9 mouse cellular contexts compared by ENCODE assay signal in the genomic region with DNA sequence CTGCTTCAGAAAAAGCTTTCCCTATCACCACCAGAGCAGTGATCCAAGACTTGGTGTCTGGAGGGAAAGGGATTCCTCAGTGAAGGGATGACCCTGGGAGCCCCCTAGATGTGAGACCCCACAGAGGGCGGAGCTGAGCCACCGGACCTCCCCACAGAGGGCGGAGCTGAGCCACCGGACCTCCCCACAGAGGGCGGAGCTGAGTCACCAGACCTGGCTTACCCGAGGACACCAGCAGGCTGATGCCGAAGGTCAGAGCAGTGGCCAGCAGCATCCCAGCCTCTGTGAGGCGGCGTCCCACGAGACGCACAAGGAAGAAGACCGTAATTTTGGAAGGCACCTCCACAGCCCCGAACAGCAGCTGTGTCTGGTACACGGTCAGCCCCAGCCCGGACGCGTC. TPM values are rescaled to one million over a fixed set of nuclear protein-coding genes. Genes with fewer than 3 reads are reported as not detected.
DNase-seq lines count a peak whose midpoint lies in the region; ATAC-seq and TF ChIP-seq lines count a peak whose summit lies in the region.
"Had no signal": no experiment of that assay in that cellular context is flagged by ENCODE, and none has a peak within 500 bp of the region (broad histone marks: within the 10 kb centered on the region; RNA-seq: fewer than 3 reads in every experiment).

No protein-coding gene starts in this region.

- no peak overlapping the region for H3K4me2 ChIP-seq in lung, postnatal 0 days (replicated peaks; ENCODE audit: low read depth, low read length)
- H3K4me2 ChIP-seq in forebrain, embryonic 14.5 days (ENCODE audit: low read length): peak overlapping the region; percentile 36
- H3K4me2 ChIP-seq in kidney, postnatal 0 days (ENCODE audit: low read length): peak overlapping the region; percentile 46
- H3K4me2 ChIP-seq in midbrain, embryonic 16.5 days (ENCODE audit: low read length): peak overlapping the region; percentile 38

- peak; percentile 65 for ATAC-seq in lung, postnatal 0 days
- ATAC-seq in forebrain, embryonic 14.5 days: no peak
- peak; percentile 50; the same call in 1 of the 2 replicates for ATAC-seq in kidney, postnatal 0 days (replicated peaks; ENCODE audit: low FRiP score, low read depth)
- ATAC-seq in midbrain, embryonic 16.5 days: no peak

- 7% methylated on average over 17 of the region's 17 CpGs for WGBS in lung, postnatal 0 days
- 2% methylated on average over 17 of the region's 17 CpGs for WGBS in forebrain, embryonic 14.5 days
- WGBS in kidney, postnatal 0 days: 3% methylated on average over 17 of the region's 17 CpGs
- 2% methylated on average over 17 of the region's 17 CpGs for WGBS in midbrain, embryonic 16.5 days

- TF ChIP-seq EP300 in lung, postnatal 0 days (IDR thresholded peaks at IDR 0.05): no peak

- no peak for TF ChIP-seq CTCF in lung, postnatal 0 days (IDR thresholded peaks at IDR 0.05)
- peak; percentile 28 for TF ChIP-seq CTCF in kidney, postnatal 0 days (IDR thresholded peaks at IDR 0.05; ENCODE audit: low read depth)

- H3K27me3 ChIP-seq in lung, postnatal 0 days (replicated peaks; ENCODE audit: insufficient read depth, low read length): no peaks in the 10 kb centered on the region
- H3K27me3 ChIP-seq in forebrain, embryonic 14.5 days (replicated peaks; ENCODE audit: control insufficient read depth, insufficient read depth, low read length): no peaks in the 10 kb centered on the region
- no peaks in the 10 kb centered on the region for H3K27me3 ChIP-seq in kidney, postnatal 0 days (ENCODE audit: insufficient read depth, low read length)
- 0 out of 2 replicates have a peak, but pooled peaks cover 2% of the 10 kb centered on the region for H3K27me3 ChIP-seq in midbrain, embryonic 16.5 days (ENCODE audit: control insufficient read depth, insufficient read depth, low read depth, low read length)

- no peak overlapping the region for H3K4me3 ChIP-seq in lung, postnatal 0 days (ENCODE audit: low read depth, low read length)
- no peak overlapping the region; the same call in 1 of the 2 replicates for H3K4me3 ChIP-seq in forebrain, embryonic 14.5 days (ENCODE audit: low read depth, low read length)
- H3K4me3 ChIP-seq in kidney, postnatal 0 days (replicated peaks; ENCODE audit: low read depth, low read length): 0 out of 2 replicates have a peak overlapping the region, but pooled peaks have one; percentile 9
- 0 out of 2 replicates have a peak overlapping the region, but pooled peaks have one; percentile 9 for H3K4me3 ChIP-seq in midbrain, embryonic 16.5 days (ENCODE audit: low read depth, low read length)

- H3K9ac ChIP-seq in lung, postnatal 0 days (replicated peaks; ENCODE audit: low read depth): no peak overlapping the region
- peak overlapping the region; percentile 17; the same call in 1 of the 2 replicates for H3K9ac ChIP-seq in forebrain, embryonic 14.5 days (ENCODE audit: low read length)
- no peak overlapping the region for H3K9ac ChIP-seq in kidney, postnatal 0 days (ENCODE audit: low read depth, low read length)
- H3K9ac ChIP-seq in midbrain, embryonic 16.5 days (ENCODE audit: low read depth, low read length): no peak overlapping the region

- DNase-seq in lung, postnatal 0 days (ENCODE audit: low spot score): no peak
- no peak for DNase-seq in lung, postnatal 25 days (ENCODE audit: low spot score)
- DNase-seq in forebrain, embryonic 14.5 days (ENCODE audit: low spot score): no peak
- DNase-seq in kidney, postnatal 0 days (ENCODE audit: low spot score): peak; percentile 50
- no peak for DNase-seq in right cerebral cortex, postnatal 25 days
- DNase-seq in left cerebral cortex, adult 8-10 months (ENCODE audit: low spot score in 2 of 2): no peak
- DNase-seq in left cerebral cortex, adult 18-20 months (ENCODE audit: low spot score in 2 of 2): no peak

- H3K9me3 ChIP-seq in lung, postnatal 0 days (ENCODE audit: low read length): no peaks in the 10 kb centered on the region
- H3K9me3 ChIP-seq in forebrain, embryonic 14.5 days (replicated peaks; ENCODE audit: control insufficient read depth, low read length): no peaks in the 10 kb centered on the region
- no peaks in the 10 kb centered on the region for H3K9me3 ChIP-seq in kidney, postnatal 0 days (replicated peaks; ENCODE audit: low read length)
- no peaks in the 10 kb centered on the region for H3K9me3 ChIP-seq in midbrain, embryonic 16.5 days (replicated peaks; ENCODE audit: control insufficient read depth, low read length, poor library complexity, severe bottlenecking)

- H3K4me1 ChIP-seq in lung, postnatal 0 days (ENCODE audit: insufficient read depth, low read depth, low read length): no peaks in the 10 kb centered on the region
- no peaks in the 10 kb centered on the region; the same call in 1 of the 2 replicates for H3K4me1 ChIP-seq in forebrain, embryonic 14.5 days (ENCODE audit: control insufficient read depth, insufficient read depth, low read length)
- 0 out of 2 replicates have a peak, but pooled peaks cover 4% of the 10 kb centered on the region for H3K4me1 ChIP-seq in kidney, postnatal 0 days (replicated peaks; ENCODE audit: insufficient read depth, low read length)
- no peaks in the 10 kb centered on the region for H3K4me1 ChIP-seq in midbrain, embryonic 16.5 days (ENCODE audit: control insufficient read depth, insufficient read depth, low read length)

- no peak overlapping the region for H3K27ac ChIP-seq in lung, postnatal 0 days (ENCODE audit: low read length)
- no peak overlapping the region for H3K27ac ChIP-seq in forebrain, embryonic 14.5 days (ENCODE audit: low read depth, low read length)
- no peak overlapping the region for H3K27ac ChIP-seq in kidney, postnatal 0 days
- no peak overlapping the region for H3K27ac ChIP-seq in midbrain, embryonic 16.5 days (ENCODE audit: low read length)

- no peaks in the 10 kb centered on the region for H3K36me3 ChIP-seq in lung, postnatal 0 days (ENCODE audit: insufficient read depth, low read length)
- no peaks in the 10 kb centered on the region for H3K36me3 ChIP-seq in forebrain, embryonic 14.5 days (ENCODE audit: control insufficient read depth, insufficient read depth, low read length)
- H3K36me3 ChIP-seq in kidney, postnatal 0 days (ENCODE audit: insufficient read depth, low read length): no peaks in the 10 kb centered on the region
- no peaks in the 10 kb centered on the region for H3K36me3 ChIP-seq in midbrain, embryonic 16.5 days (ENCODE audit: control insufficient read depth, insufficient read depth, low read length)

RNA-seq across cellular contexts. Expression of gene Slc22a7, which starts 4.6 kb away (rescaled TPM):
- not detected in 2 replicates for polyA plus RNA-seq in lung, postnatal 0 days (2015; fragmentation: Nextera tagmentation; extraction: Ambion mirVana)
- polyA plus RNA-seq in forebrain, embryonic 14.5 days (2014; fragmentation: Nextera tagmentation; extraction: Ambion mirVana): not detected in 2 replicates
- polyA plus RNA-seq in kidney, postnatal 0 days (2015; fragmentation: Nextera tagmentation; extraction: Ambion mirVana): 1.6 and 1.9 TPM in 2 replicates
- not detected in 2 replicates for polyA plus RNA-seq in midbrain, embryonic 16.5 days (2015; fragmentation: Nextera tagmentation; extraction: Ambion mirVana)
- total RNA-seq in left cerebral cortex, adult 8-10 months (2022): under 1 TPM; 0.53 to 0.78 (median 0.66) TPM
- under 1 TPM; 0.30 TPM for total RNA-seq in left cerebral cortex, adult 18-20 months (2021)
- polyA plus RNA-seq: small intestine, adult 2 months had no signal

RNA-seq across cellular contexts. Expression of gene Crip3, which starts 4.9 kb away (rescaled TPM):
- 0.76 and 0.81 TPM in 2 replicates for polyA plus RNA-seq in lung, postnatal 0 days (2015; fragmentation: Nextera tagmentation; extraction: Ambion mirVana)
- 0.93 and 1.2 TPM in 2 replicates for polyA plus RNA-seq in forebrain, embryonic 14.5 days (2014; fragmentation: Nextera tagmentation; extraction: Ambion mirVana)
- polyA plus RNA-seq in kidney, postnatal 0 days (2015; fragmentation: Nextera tagmentation; extraction: Ambion mirVana): 0.34 TPM in 2 replicates
- 3.0 and 3.6 TPM in 2 replicates for polyA plus RNA-seq in midbrain, embryonic 16.5 days (2015; fragmentation: Nextera tagmentation; extraction: Ambion mirVana)
- total RNA-seq in left cerebral cortex, adult 8-10 months (2022): 1 to 10 TPM; 2.0 to 3.0 (median 2.5) TPM
- total RNA-seq in left cerebral cortex, adult 18-20 months (2021): 1 to 10 TPM; 3.7 to 4.3 TPM
- polyA plus RNA-seq: small intestine, adult 2 months had no signal

RNA-seq across cellular contexts. Expression of gene Zfp318, which starts 50.1 kb away (rescaled TPM):
- 5.8 and 6.3 TPM in 2 replicates for polyA plus RNA-seq in lung, postnatal 0 days (2015; fragmentation: Nextera tagmentation; extraction: Ambion mirVana)
- 10.7 and 13.0 TPM in 2 replicates for polyA plus RNA-seq in forebrain, embryonic 14.5 days (2014; fragmentation: Nextera tagmentation; extraction: Ambion mirVana)
- polyA plus RNA-seq in kidney, postnatal 0 days (2015; fragmentation: Nextera tagmentation; extraction: Ambion mirVana): 6.3 and 7.6 TPM in 2 replicates
- polyA plus RNA-seq in midbrain, embryonic 16.5 days (2015; fragmentation: Nextera tagmentation; extraction: Ambion mirVana): 15.2 and 17.5 TPM in 2 replicates
- total RNA-seq in left cerebral cortex, adult 8-10 months (2022): 10 to 100 TPM; 56.7 to 67.4 (median 63.1) TPM
- total RNA-seq in left cerebral cortex, adult 18-20 months (2021): 10 to 100 TPM; 46.2 to 50.5 TPM

RNA-seq across cellular contexts. Expression of gene Ttbk1, which starts 53.8 kb away (rescaled TPM):
- polyA plus RNA-seq in lung, postnatal 0 days (2015; fragmentation: Nextera tagmentation; extraction: Ambion mirVana): 0.04 TPM in 1 of 2 replicates, not detected in the other
- 3.8 and 4.8 TPM in 2 replicates for polyA plus RNA-seq in forebrain, embryonic 14.5 days (2014; fragmentation: Nextera tagmentation; extraction: Ambion mirVana)
- 0.10 and 0.11 TPM in 2 replicates for polyA plus RNA-seq in kidney, postnatal 0 days (2015; fragmentation: Nextera tagmentation; extraction: Ambion mirVana)
- 4.7 and 5.5 TPM in 2 replicates for polyA plus RNA-seq in midbrain, embryonic 16.5 days (2015; fragmentation: Nextera tagmentation; extraction: Ambion mirVana)
- total RNA-seq in left cerebral cortex, adult 8-10 months (2022): 100 to 1,000 TPM; 110 to 125 (median 119) TPM
- 100 to 1,000 TPM; 130 to 135 TPM for total RNA-seq in left cerebral cortex, adult 18-20 months (2021)

Comparison
In these comparisons a context has a peak if more than half of its experiments do, and no peak if none do; other contexts are left out.
1. ATAC-seq: peak in lung, postnatal 0 days (single experiment) and kidney, postnatal 0 days (single experiment); none in forebrain, embryonic 14.5 days (single experiment) and midbrain, embryonic 16.5 days (single experiment).
2. H3K4me3 ChIP-seq: peak in kidney, postnatal 0 days (single experiment) and midbrain, embryonic 16.5 days (single experiment); none in lung, postnatal 0 days (single experiment) and forebrain, embryonic 14.5 days (single experiment).